Mouse (Mus musculus): ENCODE measurements around the gene Prickle2. TPM values are rescaled to one million over a fixed set of nuclear protein-coding genes. Genes with fewer than 3 reads are reported as not detected.
A peak's percentile ranks its signal among the peaks of the same experiment; 100 is the strongest.

Prickle2 gene
- total RNA-seq, 2 experiments from 2014 or later = 181 to 195 TPM

GRCm38 (mm10) chr6:92614771-92615170 lies 91.2 kb downstream of the Prickle2 start:
- intact Hi-C loops (cut with DNase I) = loop anchor here (5.0 kb wide), 1 partner anchor 132 kb away; no protein-coding TSS in a partner anchor

GRCm38 (mm10) chr6:92612151-92612769 lies 93.7 kb downstream of the Prickle2 start:
- intact Hi-C loops (cut with DNase I) = loop anchor here (5.0 kb wide), 1 partner anchor 130 kb away; no protein-coding TSS in a partner anchor
- no peak for DNase-seq (ENCODE audit: low spot score in 2 of 2)

More at GRCm38 (mm10) chr6:92614771-92615170, 91.2 kb downstream of the Prickle2 start:
- DNase-seq (ENCODE audit: low spot score in 2 of 2) = no peak

GRCm38 (mm10) chr6:92609682-92610235 lies 96.2 kb downstream of the Prickle2 start:
- intact Hi-C loops (cut with DNase I) = loop anchor here (2.0 to 5.0 kb wide), 3 partner anchors 39 to 127 kb away; no protein-coding TSS in a partner anchor
- DNase-seq (ENCODE audit: low spot score in 2 of 2) = peak in 1 of 2 experiments; percentile 83

- intact Hi-C loops (cut with DNase I) = loop anchor here (2.0 to 5.0 kb wide), 2 partner anchors 38 to 53 kb away; no protein-coding TSS in a partner anchor
- no peak for DNase-seq (ENCODE audit: low spot score in 2 of 2)
These were observed 96.9 kb downstream of the Prickle2 start for GRCm38 (mm10) chr6:92609078-92609477.

- no peak for DNase-seq (ENCODE audit: low spot score in 2 of 2)
- intact Hi-C loops (cut with DNase I) = loop anchor here (5.0 kb wide), 1 partner anchor 57 kb away; no protein-coding TSS in a partner anchor
These were observed 100.8 kb downstream of the Prickle2 start for GRCm38 (mm10) chr6:92605156-92605555.

GRCm38 (mm10) chr6:92596340-92596739 lies 109.6 kb downstream of the Prickle2 start:
- peak in 1 of 2 experiments; percentile 79 for DNase-seq (ENCODE audit: low spot score in 2 of 2)
- intact Hi-C loops (cut with DNase I) = no loop called here

GRCm38 (mm10) chr6:92589381-92590065 lies 116.4 kb downstream of the Prickle2 start:
- peak; percentile 57 to 86 for DNase-seq (ENCODE audit: low spot score in 2 of 2)
- intact Hi-C loops (cut with DNase I) = loop anchor here (2.0 to 5.0 kb wide), 2 partner anchors 19 to 57 kb away; no protein-coding TSS in a partner anchor

GRCm38 (mm10) chr6:92584026-92584425 lies 121.9 kb downstream of the Prickle2 start:
- no peak for DNase-seq (ENCODE audit: low spot score in 2 of 2)
- intact Hi-C loops (cut with DNase I) = no loop called here

GRCm38 (mm10) chr6:92575227-92575626 lies 130.7 kb downstream of the Prickle2 start:
- intact Hi-C loops (cut with DNase I) = no loop called here
- peak in 1 of 2 experiments; percentile 59 for DNase-seq (ENCODE audit: low spot score in 2 of 2)

- intact Hi-C loops (cut with DNase I) = no loop called here
These were observed 133.8 kb downstream of the Prickle2 start for GRCm38 (mm10) chr6:92572139-92572538.

GRCm38 (mm10) chr6:92570090-92570489 lies 135.9 kb downstream of the Prickle2 start:
- intact Hi-C loops (cut with DNase I) = loop anchor here (2.0 kb wide), 2 partner anchors 19 to 39 kb away; no protein-coding TSS in a partner anchor
- DNase-seq (ENCODE audit: low spot score in 2 of 2) = no peak

More at GRCm38 (mm10) chr6:92572139-92572538, 133.8 kb downstream of the Prickle2 start:
- no peak for DNase-seq (ENCODE audit: low spot score in 2 of 2)

GRCm38 (mm10) chr6:92569283-92569682 lies 136.7 kb downstream of the Prickle2 start:
- DNase-seq (ENCODE audit: low spot score in 2 of 2) = peak in 1 of 2 experiments; percentile 88
- intact Hi-C loops (cut with DNase I) = no loop called here

- intact Hi-C loops (cut with DNase I) = no loop called here
- no peak for DNase-seq (ENCODE audit: low spot score in 2 of 2)
These were observed 146.7 kb downstream of the Prickle2 start for GRCm38 (mm10) chr6:92559261-92559660.

GRCm38 (mm10) chr6:92555675-92556074 lies 150.3 kb downstream of the Prickle2 start:
- intact Hi-C loops (cut with DNase I) = no loop called here
- DNase-seq (ENCODE audit: low spot score in 2 of 2) = no peak

GRCm38 (mm10) chr6:92553086-92553485 lies 152.9 kb downstream of the Prickle2 start:
- intact Hi-C loops (cut with DNase I) = no loop called here
- no peak for DNase-seq (ENCODE audit: low spot score in 2 of 2)

- DNase-seq (ENCODE audit: low spot score in 2 of 2) = peak in 1 of 2 experiments; percentile 64
- intact Hi-C loops (cut with DNase I) = no loop called here
These were observed 156.7 kb downstream of the Prickle2 start for GRCm38 (mm10) chr6:92549246-92549645.

GRCm38 (mm10) chr6:92545204-92545603 lies 160.8 kb downstream of the Prickle2 start:
- intact Hi-C loops (cut with DNase I) = no loop called here
- DNase-seq (ENCODE audit: low spot score in 2 of 2) = no peak

GRCm38 (mm10) chr6:92543825-92544224 lies 162.1 kb downstream of the Prickle2 start:
- no peak for DNase-seq (ENCODE audit: low spot score in 2 of 2)
- intact Hi-C loops (cut with DNase I) = no loop called here

GRCm38 (mm10) chr6:92542402-92543101 lies 163.4 kb downstream of the Prickle2 start:
- intact Hi-C loops (cut with DNase I) = no loop called here

More at GRCm38 (mm10) chr6:92542402-92543101, 163.4 kb downstream of the Prickle2 start:
- peak in 1 of 2 experiments; percentile 71 for DNase-seq (ENCODE audit: low spot score in 2 of 2)
